Mouse (Mus musculus) spleen, postnatal 36 days (tissue): ENCODE data around the gene Mcrip2.
"Not testable (repeated sequence)": the region's sequence is repeated elsewhere in the genome, so short reads cannot be mapped to it uniquely, and the experiment has no call there.

Experiments used
- DNase-seq, 2 experiments: peaks; one replicate each; pipeline ENCODE4 v3.0.0; 2022; ENCODE audit warnings: low spot score in 2 of 2, mixed read lengths in 1 of 2

The Mcrip2 gene

GRCm38 (mm10) chr17:25880913-25881641, 12.5 kb upstream of the Mcrip2 start:
- DNase-seq: no peak

GRCm38 (mm10) chr17:25880196-25880910, 11.8 kb upstream of the Mcrip2 start, which contains the start of gene Wfikkn1:
Gene Wfikkn1 (minus strand): TSS chr17:25880858.
- no peak for DNase-seq

DNA sequence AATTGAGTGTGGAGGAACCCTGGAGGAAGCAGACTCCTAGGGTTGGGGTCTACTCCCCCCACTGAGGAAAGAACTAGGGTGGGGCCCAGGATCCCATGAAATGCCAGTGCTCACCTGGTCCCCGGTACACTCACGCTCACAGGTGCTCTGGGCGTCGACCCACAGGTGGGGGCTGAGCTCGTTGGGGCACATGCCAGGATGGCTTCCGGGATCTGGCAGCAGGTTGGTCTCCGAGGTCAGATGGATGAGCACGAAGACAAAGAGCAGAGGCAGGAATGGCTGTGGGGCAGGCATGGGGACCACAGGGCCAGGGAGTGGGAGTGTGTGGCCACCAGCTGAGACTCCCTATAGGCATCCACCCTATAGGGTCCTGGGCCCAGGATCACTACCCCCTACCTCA, 11.2 kb upstream of the Mcrip2 start:
- DNase-seq: no peak

GRCm38 (mm10) chr17:25879261-25879660, 10.7 kb upstream of the Mcrip2 start:
- DNase-seq: no peak

DNA sequence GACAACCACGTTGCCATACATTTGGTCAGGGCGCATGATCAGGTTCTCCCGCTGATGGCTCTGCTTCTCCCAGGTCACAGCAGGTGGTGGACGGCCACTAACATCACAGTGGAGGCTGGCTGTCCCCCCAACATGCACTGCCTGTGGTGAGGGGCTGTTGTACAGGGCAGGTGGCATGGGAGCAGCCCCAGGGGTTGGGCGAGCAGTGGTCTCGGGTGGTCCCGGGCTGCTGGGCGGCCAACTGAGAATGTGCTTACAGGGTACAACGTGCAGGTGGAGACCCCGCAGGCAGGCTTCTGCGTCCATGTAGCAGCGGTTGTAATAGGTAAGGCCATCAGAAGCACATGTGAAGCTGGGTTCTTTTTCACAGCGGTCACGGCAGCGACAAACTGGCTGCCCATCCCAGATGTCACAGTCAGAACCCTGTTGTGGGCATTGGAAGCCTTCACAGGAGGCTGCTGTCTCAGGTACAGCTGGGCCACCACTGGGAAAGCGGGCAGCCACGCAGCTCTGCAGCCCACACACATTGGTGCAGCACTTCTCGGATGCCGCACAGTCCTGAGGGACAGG, 10.1 kb upstream of the Mcrip2 start:
- DNase-seq: no peak

DNA sequence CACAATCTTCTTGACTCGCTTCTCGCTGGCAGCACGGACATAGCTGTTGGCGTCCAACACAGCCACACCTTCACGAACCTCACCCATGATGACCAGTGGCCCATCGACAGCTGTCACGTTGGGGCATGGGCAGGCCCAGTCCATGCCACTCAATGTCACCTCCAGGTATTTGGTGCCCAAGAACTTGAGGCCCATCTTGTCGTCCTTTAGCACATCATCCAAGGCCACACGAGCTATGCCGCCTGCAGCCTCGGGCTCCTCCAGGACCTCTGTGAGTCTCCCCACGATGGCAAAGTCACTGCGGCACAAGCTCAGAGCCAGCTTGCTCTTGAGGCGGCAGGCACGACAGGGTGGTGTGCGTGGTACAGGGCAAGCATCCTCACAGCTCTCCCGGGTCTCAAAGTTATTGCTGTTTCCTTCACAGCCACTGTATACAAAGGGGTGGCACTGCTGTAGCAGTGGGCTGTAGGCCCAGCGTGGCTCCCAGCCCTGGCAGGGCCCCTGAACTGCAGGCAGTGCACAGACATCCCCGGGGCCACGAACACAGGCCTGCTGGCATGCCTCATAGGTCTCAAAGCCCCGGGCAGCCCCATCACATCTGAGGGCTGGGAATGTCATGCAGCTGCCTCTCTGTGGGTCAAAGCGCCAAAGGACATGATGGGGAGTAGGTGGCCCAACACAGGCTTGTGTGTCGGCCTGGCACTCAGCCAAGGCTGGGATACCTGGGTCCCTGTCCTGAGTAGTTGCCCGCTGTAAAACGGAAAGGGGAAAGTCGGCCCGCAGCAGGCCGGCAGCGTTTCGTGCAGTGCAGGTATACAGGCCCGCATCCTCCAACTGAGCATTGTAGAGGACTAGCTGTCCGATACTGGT, 9.4 kb upstream of the Mcrip2 start:
- DNase-seq: no peak

GRCm38 (mm10) chr17:25877025-25877424, 8.5 kb upstream of the Mcrip2 start:
- DNase-seq: no peak

DNA sequence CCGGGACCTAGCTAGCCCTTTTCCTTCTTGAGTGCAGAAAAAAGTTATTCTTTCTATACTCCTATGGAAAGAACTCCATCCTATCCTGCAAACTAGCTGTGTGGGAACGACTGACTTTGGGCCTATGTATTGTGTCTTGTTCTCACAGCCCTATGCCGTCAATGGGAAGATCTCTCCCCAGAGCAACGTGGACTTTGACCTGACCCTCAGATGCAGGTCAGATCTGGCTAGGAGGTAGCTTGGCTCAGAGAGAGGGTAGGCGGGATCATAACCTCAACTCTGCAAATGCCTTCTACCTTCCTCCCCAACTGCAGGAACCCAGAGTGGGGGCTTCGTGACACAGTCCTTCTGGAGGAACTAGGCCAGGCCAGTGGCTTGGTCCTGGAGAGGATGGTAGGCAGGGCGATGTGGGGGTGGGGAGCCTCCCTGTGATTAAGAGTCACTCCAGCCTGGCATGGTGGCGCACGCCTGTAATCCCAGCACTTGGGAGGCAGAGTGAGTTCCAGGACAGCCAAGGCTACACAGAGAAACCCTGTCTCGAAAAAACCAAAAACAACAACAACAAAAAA, 7.9 kb upstream of the Mcrip2 start:
- DNase-seq: no peak

DNA sequence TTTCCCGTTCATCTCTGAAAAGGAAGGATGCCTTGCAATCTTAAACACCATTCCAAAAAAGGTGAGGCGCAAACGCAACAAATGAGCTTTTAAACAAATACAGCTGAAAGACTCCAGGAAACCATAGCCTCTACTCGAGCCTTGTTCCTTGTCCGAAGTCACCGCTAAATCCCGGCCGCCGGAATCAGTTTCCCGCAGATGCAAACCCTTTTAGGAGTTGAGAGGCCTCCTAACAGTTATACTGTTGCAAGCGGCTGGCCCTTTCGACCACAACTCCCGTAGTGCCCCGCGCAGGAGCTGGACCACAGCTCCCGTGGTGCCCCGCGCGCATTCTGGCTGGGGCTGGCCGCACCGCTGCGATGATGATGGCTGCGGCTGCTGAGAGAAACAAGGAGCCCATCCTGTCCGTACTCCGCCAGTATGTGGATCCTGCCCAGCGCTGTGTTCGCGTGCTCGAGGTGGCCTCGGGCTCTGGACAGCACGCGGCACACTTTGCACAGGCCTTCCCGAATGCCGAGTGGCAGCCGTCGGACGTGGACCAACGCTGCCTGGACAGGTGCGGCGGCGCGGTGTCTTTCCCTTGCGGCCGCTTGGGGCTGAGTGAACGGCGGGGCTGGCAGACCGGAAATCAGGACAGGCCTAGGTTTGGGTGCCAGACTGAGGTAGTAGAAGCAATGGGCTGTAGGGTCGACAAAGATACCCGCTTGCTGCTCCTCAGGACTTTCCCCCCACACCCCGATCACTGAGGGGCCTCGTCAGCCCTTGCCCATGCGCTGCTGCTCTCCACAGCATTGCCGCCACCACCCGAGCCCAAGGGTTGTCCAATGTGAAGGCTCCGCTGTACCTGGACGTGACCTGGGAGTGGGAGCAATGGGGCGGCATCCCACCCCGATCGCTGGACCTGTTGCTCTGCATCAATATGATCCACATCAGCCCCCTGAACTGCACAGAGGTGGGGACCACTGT, 6.9 kb upstream of the Mcrip2 start:
- peak; percentile 89 for DNase-seq

- DNase-seq: peak; percentile 88 to 95
Observed at GRCm38 (mm10) chr17:25874721-25875170, 6.2 kb upstream of the Mcrip2 start, which contains the start of gene Mettl26. Gene Mettl26 (plus strand): TSS chr17:25875074.

GRCm38 (mm10) chr17:25874148-25874720, 5.7 kb upstream of the Mcrip2 start:
- DNase-seq: no peak

GRCm38 (mm10) chr17:25873405-25874147, 5.0 kb upstream of the Mcrip2 start:
- DNase-seq: no peak

DNA sequence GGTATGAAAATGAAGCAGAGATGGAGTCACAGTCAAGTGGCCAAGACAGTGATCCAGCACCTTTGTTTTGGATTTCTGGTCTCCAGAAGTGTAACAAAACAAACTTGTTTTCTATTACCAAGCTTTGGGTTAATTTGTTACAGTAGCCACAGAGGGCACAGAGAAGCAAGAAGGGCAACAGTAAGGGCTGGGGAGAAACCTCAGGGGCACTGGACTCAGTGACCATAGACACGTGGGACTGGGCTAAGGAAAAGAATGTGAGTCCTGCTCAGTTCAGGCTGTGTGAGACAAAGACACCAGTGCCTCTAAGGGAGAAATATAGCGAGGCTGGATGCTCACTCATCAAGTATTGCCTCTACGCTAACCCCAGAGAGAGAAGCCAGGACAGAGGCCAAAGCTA, 4.1 kb upstream of the Mcrip2 start:
- DNase-seq: no peak

- not testable (repeated sequence) for DNase-seq
Observed at GRCm38 (mm10) chr17:25871566-25871965, 3.0 kb upstream of the Mcrip2 start.

GRCm38 (mm10) chr17:25869954-25870353, 1.4 kb upstream of the Mcrip2 start:
- DNase-seq: no peak

- no peak for DNase-seq
Observed at GRCm38 (mm10) chr17:25869498-25869897, 934 bp upstream of the Mcrip2 start.

- peak; percentile 20 to 24 for DNase-seq
Observed at GRCm38 (mm10) chr17:25867836-25868600, 546 bp downstream of the Mcrip2 start.

- no peak for DNase-seq
Observed at GRCm38 (mm10) chr17:25867509-25867835, 1.1 kb downstream of the Mcrip2 start.
